20 mouse cellular contexts compared by ENCODE assay signal in genomic region chr2:180402851-180403459, GRCm38 (mm10).
"Had no signal": no experiment of that assay in that cellular context is flagged by ENCODE, and none has a peak within 500 bp of the region (broad histone marks: within the 10 kb centered on the region; RNA-seq: fewer than 3 reads in every experiment).

No protein-coding gene starts in this region.

- H3K4me3 ChIP-seq: lung, embryonic 15.5 days; midbrain, embryonic 13.5 days; midbrain, embryonic 15.5 days; neural tube, embryonic 13.5 days; neural tube, embryonic 15.5 days; stomach, embryonic 15.5 days had no signal

- H3K4me1 ChIP-seq: lung, embryonic 15.5 days; midbrain, embryonic 13.5 days; midbrain, embryonic 15.5 days; neural tube, embryonic 15.5 days; stomach, embryonic 15.5 days had no signal

- H3K36me3 ChIP-seq: lung, embryonic 15.5 days; midbrain, embryonic 13.5 days; midbrain, embryonic 15.5 days; neural tube, embryonic 13.5 days; neural tube, embryonic 15.5 days; stomach, embryonic 15.5 days had no signal

- H3K27me3 ChIP-seq: lung, embryonic 15.5 days; midbrain, embryonic 13.5 days; midbrain, embryonic 15.5 days; neural tube, embryonic 13.5 days; neural tube, embryonic 15.5 days; stomach, embryonic 15.5 days had no signal

- H3K9me3 ChIP-seq: lung, embryonic 15.5 days; midbrain, embryonic 13.5 days; midbrain, embryonic 15.5 days; neural tube, embryonic 13.5 days; neural tube, embryonic 15.5 days; stomach, embryonic 15.5 days had no signal

- H3K9ac ChIP-seq: liver, postnatal 0 days; lung, embryonic 15.5 days; midbrain, embryonic 13.5 days; midbrain, embryonic 15.5 days; neural tube, embryonic 13.5 days; neural tube, embryonic 15.5 days; stomach, embryonic 15.5 days had no signal

- H3K27ac ChIP-seq: lung, embryonic 15.5 days; macrophage; midbrain, embryonic 13.5 days; midbrain, embryonic 15.5 days; neural tube, embryonic 13.5 days; neural tube, embryonic 15.5 days; stomach, embryonic 15.5 days; stomach, postnatal 0 days had no signal

- DNase-seq: liver, postnatal 0 days; lung, adult 2 months; lung, postnatal 14 days; lung, postnatal 36 days; retina, postnatal 1 day; right cerebral cortex, adult 18-20 months; right cerebral cortex, postnatal 25 days; right cerebral cortex, postnatal 4 days; thymus, adult 2 months; thymus, postnatal 25 days; thymus, postnatal 4 days had no signal

- ATAC-seq: liver, postnatal 0 days; lung, postnatal 0 days; midbrain, embryonic 13.5 days; midbrain, embryonic 15.5 days had no signal
